Mouse (Mus musculus) C2C12 (cell line): ENCODE data around the gene Cdk12.

Experiments used
- CTCF ChIP-seq: IDR thresholded peaks from one replicate; pipeline ENCODE4 v1.5.1; 2011; ENCODE audit not compliant: control insufficient read depth, insufficient read depth, insufficient read length
- MAX ChIP-seq: IDR thresholded peaks from one replicate; pipeline ENCODE4 v1.6.1; 2011; ENCODE audit warnings: mild to moderate bottlenecking, control low read depth
- MYOD1 ChIP-seq: IDR thresholded peaks from one replicate; pipeline ENCODE4 v1.6.1; 2011; ENCODE audit warnings: low read depth; ENCODE audit not compliant: control insufficient read depth, insufficient read length
- USF1 ChIP-seq: IDR thresholded peaks from one replicate; pipeline ENCODE4 v1.6.1; 2011; ENCODE audit warnings: low read depth, mild to moderate bottlenecking, control low read depth, moderate library complexity

- TF ChIP-seq CTCF, result no peak
- no peak for TF ChIP-seq MAX
- TF ChIP-seq USF1, result no peak
- TF ChIP-seq MYOD1, result no peak
Measured at GRCm38 (mm10) chr11:98270066-98270465, 67.2 kb downstream of the Cdk12 start.
